Comparison of ENCODE assay signal across 13 mouse cellular contexts in genomic region chr11:94344470-94344869, GRCm38 (mm10). TPM values are rescaled to one million over a fixed set of nuclear protein-coding genes. Genes with fewer than 3 reads are reported as not detected.
DNase-seq lines count a peak whose midpoint lies in the region; ATAC-seq and TF ChIP-seq lines count a peak whose summit lies in the region.
"Had no signal": no experiment of that assay in that cellular context is flagged by ENCODE, and none has a peak within 500 bp of the region (broad histone marks: within the 10 kb centered on the region; RNA-seq: fewer than 3 reads in every experiment).

No protein-coding gene starts in this region.

- H3K27me3 ChIP-seq in forebrain, embryonic 10.5 days (ENCODE audit: poor library complexity, severe bottlenecking): peaks cover 15% of the 10 kb centered on the region
- H3K27me3 ChIP-seq in forebrain, postnatal 0 days (ENCODE audit: insufficient read depth, low read length): no peaks in the 10 kb centered on the region
- no peaks in the 10 kb centered on the region for H3K27me3 ChIP-seq in limb, embryonic 14.5 days (ENCODE audit: control insufficient read depth, insufficient read depth, low read length)
- no peaks in the 10 kb centered on the region for H3K27me3 ChIP-seq in midbrain, postnatal 0 days (ENCODE audit: insufficient read depth, low read length)
- H3K27me3 ChIP-seq in heart, embryonic 11.5 days (ENCODE audit: control insufficient read depth, insufficient read depth, low read length): peaks cover 2% of the 10 kb centered on the region; the same call in 1 of the 2 replicates
- H3K27me3 ChIP-seq: lung, embryonic 15.5 days had no signal

- H3K4me1 ChIP-seq in forebrain, embryonic 10.5 days: peaks cover 60% of the 10 kb centered on the region
- no peaks in the 10 kb centered on the region for H3K4me1 ChIP-seq in forebrain, postnatal 0 days (ENCODE audit: insufficient read depth)
- H3K4me1 ChIP-seq in limb, embryonic 14.5 days (ENCODE audit: control insufficient read depth, insufficient read depth, low read length): peaks cover 23% of the 10 kb centered on the region
- H3K4me1 ChIP-seq in midbrain, postnatal 0 days (ENCODE audit: insufficient read depth, low read length): no peaks in the 10 kb centered on the region
- H3K4me1 ChIP-seq in heart, embryonic 11.5 days (ENCODE audit: control insufficient read depth, insufficient read depth, low read length): peaks cover 14% of the 10 kb centered on the region

- peaks cover 15% of the 10 kb centered on the region for H3K36me3 ChIP-seq in forebrain, embryonic 10.5 days (replicated peaks)
- peaks cover 15% of the 10 kb centered on the region for H3K36me3 ChIP-seq in forebrain, postnatal 0 days (ENCODE audit: insufficient read depth)
- peaks cover 19% of the 10 kb centered on the region for H3K36me3 ChIP-seq in limb, embryonic 14.5 days (ENCODE audit: control insufficient read depth, insufficient read depth, low read length)
- H3K36me3 ChIP-seq in midbrain, postnatal 0 days (ENCODE audit: insufficient read depth, low read length): no peaks in the 10 kb centered on the region; the same call in 1 of the 2 replicates
- peaks cover 5% of the 10 kb centered on the region; the same call in 1 of the 2 replicates for H3K36me3 ChIP-seq in heart, embryonic 11.5 days (ENCODE audit: control insufficient read depth, insufficient read depth, low read length)

- 71% methylated on average over 1 of the region's 1 CpGs for WGBS in forebrain, embryonic 10.5 days
- WGBS in forebrain, postnatal 0 days: 59% methylated on average over 1 of the region's 1 CpGs
- 0% methylated on average over 1 of the region's 1 CpGs for WGBS in limb, embryonic 14.5 days
- WGBS in midbrain, postnatal 0 days: 62% methylated on average over 1 of the region's 1 CpGs
- WGBS in heart, embryonic 11.5 days (ENCODE audit: insufficient replicate concordance): 55% methylated on average over 1 of the region's 1 CpGs

- no peak for TF ChIP-seq CTCF in forebrain, postnatal 0 days (IDR thresholded peaks at IDR 0.05; ENCODE audit: low read depth)
- TF ChIP-seq CTCF in midbrain, postnatal 0 days (IDR thresholded peaks at IDR 0.05): no peak

- DNase-seq in forebrain, embryonic 10.5 days (ENCODE audit: extremely low spot score, low spot score): no peak
- DNase-seq in forebrain, postnatal 0 days: no peak
- peak; percentile 23 for DNase-seq in thymus, postnatal 14 days
- no peak for DNase-seq in thymus, postnatal 10 days (ENCODE audit: low spot score in 2 of 2)
- DNase-seq in limb, embryonic 14.5 days (ENCODE audit: low spot score): no peak
- no peak for DNase-seq in midbrain, postnatal 0 days (ENCODE audit: low spot score)
- no peak for DNase-seq in adipocyte (ENCODE audit: low spot score)
- DNase-seq: adrenal gland, postnatal 36 days; heart, adult 11 months had no signal

- H3K9me3 ChIP-seq in forebrain, embryonic 10.5 days: no peaks in the 10 kb centered on the region
- H3K9me3 ChIP-seq in forebrain, postnatal 0 days (ENCODE audit: low read length): no peaks in the 10 kb centered on the region
- no peaks in the 10 kb centered on the region for H3K9me3 ChIP-seq in limb, embryonic 14.5 days (ENCODE audit: control insufficient read depth, low read length)
- H3K9me3 ChIP-seq in midbrain, postnatal 0 days (ENCODE audit: low read length): no peaks in the 10 kb centered on the region
- no peaks in the 10 kb centered on the region for H3K9me3 ChIP-seq in heart, embryonic 11.5 days (replicated peaks; ENCODE audit: control insufficient read depth, low read length)
- H3K9me3 ChIP-seq: lung, embryonic 15.5 days had no signal

- TF ChIP-seq POLR2A in limb, embryonic 14.5 days (IDR thresholded peaks at IDR 0.05; ENCODE audit: borderline replicate concordance, extremely low read depth, insufficient read depth, insufficient read length): no peak

- H3K4me3 ChIP-seq in forebrain, embryonic 10.5 days: no peak overlapping the region
- no peak overlapping the region for H3K4me3 ChIP-seq in forebrain, postnatal 0 days (ENCODE audit: low read depth, low read length)
- H3K4me3 ChIP-seq in limb, embryonic 14.5 days (replicated peaks; ENCODE audit: low read length): no peak overlapping the region
- no peak overlapping the region for H3K4me3 ChIP-seq in midbrain, postnatal 0 days (ENCODE audit: low read depth, low read length)
- no peak overlapping the region for H3K4me3 ChIP-seq in heart, embryonic 11.5 days (ENCODE audit: low read depth, low read length)
- H3K4me3 ChIP-seq: lung, embryonic 15.5 days had no signal

- no peak overlapping the region for H3K4me2 ChIP-seq in forebrain, postnatal 0 days (ENCODE audit: low read depth)
- H3K4me2 ChIP-seq in limb, embryonic 14.5 days (replicated peaks; ENCODE audit: low read depth, low read length, severe bottlenecking): no peak overlapping the region
- no peak overlapping the region for H3K4me2 ChIP-seq in midbrain, postnatal 0 days (ENCODE audit: low read depth, low read length, poor library complexity, severe bottlenecking)
- no peak overlapping the region for H3K4me2 ChIP-seq in heart, embryonic 11.5 days
- H3K4me2 ChIP-seq: liver, embryonic 11.5 days; lung, embryonic 15.5 days had no signal

- H3K27ac ChIP-seq in forebrain, embryonic 10.5 days: peak overlapping the region; percentile 71
- no peak overlapping the region for H3K27ac ChIP-seq in forebrain, postnatal 0 days (ENCODE audit: low read depth, low read length)
- H3K27ac ChIP-seq in limb, embryonic 14.5 days (replicated peaks; ENCODE audit: low read depth, low read length): peak overlapping the region; percentile 64
- H3K27ac ChIP-seq in midbrain, postnatal 0 days (ENCODE audit: low read depth, low read length): no peak overlapping the region
- no peak overlapping the region for H3K27ac ChIP-seq in heart, embryonic 11.5 days (ENCODE audit: low read depth, low read length)
- H3K27ac ChIP-seq: lung, embryonic 15.5 days; stomach, postnatal 0 days had no signal

- ATAC-seq in forebrain, postnatal 0 days: no peak
- peak; percentile 44 for ATAC-seq in limb, embryonic 14.5 days (ENCODE audit: low FRiP score, low read depth)
- ATAC-seq in midbrain, postnatal 0 days (ENCODE audit: low FRiP score): no peak
- ATAC-seq in heart, embryonic 11.5 days (replicated peaks; ENCODE audit: insufficient number of reproducible peaks, low FRiP score, low TSS enrichment): no peak

- no peak overlapping the region for H3K9ac ChIP-seq in forebrain, postnatal 0 days
- H3K9ac ChIP-seq in limb, embryonic 14.5 days (ENCODE audit: low read depth, low read length, severe bottlenecking): 0 out of 2 replicates have a peak overlapping the region, but pooled peaks have one; percentile 5
- 0 out of 2 replicates have a peak overlapping the region, but pooled peaks have one; percentile 2 for H3K9ac ChIP-seq in midbrain, postnatal 0 days (replicated peaks; ENCODE audit: low read length, poor library complexity, severe bottlenecking)
- H3K9ac ChIP-seq in heart, embryonic 11.5 days (ENCODE audit: low read depth, low read length): no peak overlapping the region
- H3K9ac ChIP-seq: lung, embryonic 15.5 days had no signal

RNA-seq across cellular contexts. Expression of gene Ankrd40, which starts 16.7 kb away (rescaled TPM):
- 10.3 and 11.4 TPM in 2 replicates for polyA plus RNA-seq in forebrain, embryonic 10.5 days (2016; fragmentation: Nextera tagmentation; extraction: Ambion mirVana)
- 45.5 and 51.8 TPM in 2 replicates for total RNA-seq in forebrain, postnatal 0 days (2014; rRNA removed)
- polyA plus RNA-seq in forebrain, postnatal 0 days (2015; fragmentation: Nextera tagmentation; extraction: Ambion mirVana): 13.7 and 15.0 TPM in 2 replicates
- polyA plus RNA-seq in limb, embryonic 14.5 days (2012; rRNA removed): 72.7 and 74.4 TPM in 2 replicates
- polyA plus RNA-seq in limb, embryonic 14.5 days (2014; fragmentation: Nextera tagmentation; extraction: Ambion mirVana): 30.3 and 30.9 TPM in 2 replicates
- 41.7 and 49.5 TPM in 2 replicates for total RNA-seq in midbrain, postnatal 0 days (2014; rRNA removed)
- polyA plus RNA-seq in midbrain, postnatal 0 days (2015; fragmentation: Nextera tagmentation; extraction: Ambion mirVana): 11.9 and 12.8 TPM in 2 replicates
- 34.3 and 34.9 TPM in 2 replicates for polyA plus RNA-seq in heart, embryonic 11.5 days (2014; fragmentation: Nextera tagmentation; extraction: Ambion mirVana)

RNA-seq across cellular contexts. Expression of gene Luc7l3, which starts 22.7 kb away (rescaled TPM):
- 113 and 129 TPM in 2 replicates for polyA plus RNA-seq in forebrain, embryonic 10.5 days (2016; fragmentation: Nextera tagmentation; extraction: Ambion mirVana)
- total RNA-seq in forebrain, postnatal 0 days (2014; rRNA removed): 88.8 and 108 TPM in 2 replicates
- polyA plus RNA-seq in forebrain, postnatal 0 days (2015; fragmentation: Nextera tagmentation; extraction: Ambion mirVana): 76.8 and 87.2 TPM in 2 replicates
- 94.1 and 138 TPM in 2 replicates for polyA plus RNA-seq in limb, embryonic 14.5 days (2012; rRNA removed)
- 96.9 and 104 TPM in 2 replicates for polyA plus RNA-seq in limb, embryonic 14.5 days (2014; fragmentation: Nextera tagmentation; extraction: Ambion mirVana)
- total RNA-seq in midbrain, postnatal 0 days (2014; rRNA removed): 47.5 and 87.1 TPM in 2 replicates
- 100 and 124 TPM in 2 replicates for polyA plus RNA-seq in midbrain, postnatal 0 days (2015; fragmentation: Nextera tagmentation; extraction: Ambion mirVana)
- polyA plus RNA-seq in heart, embryonic 11.5 days (2014; fragmentation: Nextera tagmentation; extraction: Ambion mirVana): 77.9 and 79.4 TPM in 2 replicates

RNA-seq across cellular contexts. Expression of gene Abcc3, which starts 48.3 kb away (rescaled TPM):
- 0.12 and 0.22 TPM in 2 replicates for polyA plus RNA-seq in forebrain, embryonic 10.5 days (2016; fragmentation: Nextera tagmentation; extraction: Ambion mirVana)
- 1.1 and 1.6 TPM in 2 replicates for total RNA-seq in forebrain, postnatal 0 days (2014; rRNA removed)
- polyA plus RNA-seq in forebrain, postnatal 0 days (2015; fragmentation: Nextera tagmentation; extraction: Ambion mirVana): 0.97 and 0.98 TPM in 2 replicates
- polyA plus RNA-seq in limb, embryonic 14.5 days (2012; rRNA removed): 1.0 and 1.6 TPM in 2 replicates
- 1.3 and 1.5 TPM in 2 replicates for polyA plus RNA-seq in limb, embryonic 14.5 days (2014; fragmentation: Nextera tagmentation; extraction: Ambion mirVana)
- total RNA-seq in midbrain, postnatal 0 days (2014; rRNA removed): 1.7 and 3.6 TPM in 2 replicates
- 0.72 and 0.99 TPM in 2 replicates for polyA plus RNA-seq in midbrain, postnatal 0 days (2015; fragmentation: Nextera tagmentation; extraction: Ambion mirVana)
- polyA plus RNA-seq in heart, embryonic 11.5 days (2014; fragmentation: Nextera tagmentation; extraction: Ambion mirVana): 0.34 and 0.96 TPM in 2 replicates

Comparison
In these comparisons a context has a peak if more than half of its experiments do, and no peak if none do; other contexts are left out.
1. H3K27ac ChIP-seq: peak in forebrain, embryonic 10.5 days (single experiment) and limb, embryonic 14.5 days (single experiment); none in forebrain, postnatal 0 days (single experiment), midbrain, postnatal 0 days (single experiment) and heart, embryonic 11.5 days (single experiment).
2. H3K9ac ChIP-seq: peak in limb, embryonic 14.5 days (single experiment) and midbrain, postnatal 0 days (single experiment); none in forebrain, postnatal 0 days (single experiment) and heart, embryonic 11.5 days (single experiment).